Mouse (Mus musculus): ENCODE data around the gene Vps26a. TPM values are rescaled to one million over a fixed set of nuclear protein-coding genes. Genes with fewer than 3 reads are reported as not detected.
A peak's percentile ranks its signal among the peaks of the same experiment; 100 is the strongest.

The Vps26a gene
- total RNA-seq, 4 experiments from 2014 or later: 42.9 to 55.6 (median 50.1) TPM

GRCm38 (mm10) chr10:62419422-62419821 lies 67.2 kb downstream of the Vps26a start:
- DNase-seq (ENCODE audit: low spot score): no peak

GRCm38 (mm10) chr10:62418831-62419356 lies 67.7 kb downstream of the Vps26a start:
- DNase-seq (ENCODE audit: low spot score): no peak

GRCm38 (mm10) chr10:62413606-62413982 lies 73.0 kb downstream of the Vps26a start:
- DNase-seq (ENCODE audit: low spot score): no peak

GRCm38 (mm10) chr10:62412906-62413605 lies 73.5 kb downstream of the Vps26a start:
- no peak for DNase-seq (ENCODE audit: low spot score)

GRCm38 (mm10) chr10:62411431-62412410 lies 74.9 kb downstream of the Vps26a start:
- DNase-seq (ENCODE audit: low spot score): no peak

GRCm38 (mm10) chr10:62410943-62411342 lies 75.7 kb downstream of the Vps26a start:
- peak; percentile 39 for DNase-seq (ENCODE audit: low spot score)

Other genes with a start within 250 kb of the Vps26a start
- not detected for gene Tacr2, start 234.4 kb downstream of the Vps26a start, total RNA-seq (2022)
- 100 to 1,000 TPM in 3 of 4 experiments, 10 to 100 TPM in 1; 87.3 to 137 (median 106) TPM for gene Hk1, start 106.9 kb downstream of the Vps26a start, total RNA-seq (2022)
- gene Hkdc1, start 64.3 kb downstream of the Vps26a start, total RNA-seq (2022): not detected
- gene 4930507D05Rik, start 37.3 kb downstream of the Vps26a start, total RNA-seq (2022): under 1 TPM; 0.14 to 0.37 (median 0.22) TPM
- 10 to 100 TPM; 35.9 to 46.2 (median 40.4) TPM for gene Supv3l1, start 37.1 kb downstream of the Vps26a start, total RNA-seq (2022)
- gene Srgn, start 40.6 kb upstream of the Vps26a start, total RNA-seq (2022): 10 to 100 TPM; 36.1 to 45.8 (median 37.8) TPM
- 10 to 100 TPM; 43.5 to 46.8 (median 44.8) TPM for gene Kif1bp, start 91.7 kb upstream of the Vps26a start, total RNA-seq (2022)
- 10 to 100 TPM; 27.4 to 31.3 (median 29.2) TPM for gene Ddx21, start 115.5 kb upstream of the Vps26a start, total RNA-seq (2022)
- 10 to 100 TPM; 39.1 to 52.9 (median 45.5) TPM for gene Ddx50, start 164.4 kb upstream of the Vps26a start, total RNA-seq (2022)
- under 1 TPM; 0.60 to 0.95 (median 0.77) TPM for gene Stox1, start 239.3 kb upstream of the Vps26a start, total RNA-seq (2022)